In the genomic region with DNA sequence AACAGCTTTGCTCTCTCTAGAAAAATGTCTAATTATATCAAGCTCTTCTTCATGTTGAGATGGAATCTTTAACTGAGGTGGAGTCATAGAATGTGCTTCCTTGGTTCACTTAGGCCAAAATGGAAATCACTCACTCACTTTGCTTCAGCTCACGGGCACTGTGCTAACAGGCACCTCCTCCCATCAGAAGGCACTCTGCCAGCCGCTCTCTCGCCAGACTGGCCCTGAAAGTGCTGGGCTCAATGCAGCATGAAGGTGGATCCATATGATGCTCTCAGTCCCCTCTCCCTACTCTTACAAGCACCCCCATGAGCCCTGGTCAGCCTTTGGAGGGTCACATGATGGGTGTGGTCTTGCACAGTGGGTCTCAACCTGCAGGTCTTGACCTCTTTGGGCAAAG, we compare ENCODE assay signal across 20 mouse cellular contexts. TPM values are rescaled to one million over a fixed set of nuclear protein-coding genes. Genes with fewer than 3 reads are reported as not detected.
DNase-seq lines count a peak whose midpoint lies in the region; ATAC-seq and TF ChIP-seq lines count a peak whose summit lies in the region.
"Had no signal": no experiment of that assay in that cellular context is flagged by ENCODE, and none has a peak within 500 bp of the region (broad histone marks: within the 10 kb centered on the region; RNA-seq: fewer than 3 reads in every experiment).

No protein-coding gene starts in this region.

- TF ChIP-seq CTCF in gastrocnemius, adult 2 months (IDR thresholded peaks at IDR 0.05) = no peak

- intact Hi-C loops in gastrocnemius, adult 2 months (cut with DNase I) = no loop called here

- H3K4me2 ChIP-seq in hindbrain, embryonic 16.5 days (ENCODE audit: low read length) = no peak overlapping the region
- H3K4me2 ChIP-seq in hindbrain, embryonic 12.5 days (replicated peaks) = no peak overlapping the region
- H3K4me2 ChIP-seq: embryonic facial prominence, embryonic 15.5 days; intestine, embryonic 15.5 days; liver, embryonic 11.5 days had no signal

- H3K4me3 ChIP-seq in hindbrain, embryonic 16.5 days (ENCODE audit: low read length) = no peak overlapping the region
- H3K4me3 ChIP-seq in hindbrain, embryonic 12.5 days = no peak overlapping the region
- no peak overlapping the region for H3K4me3 ChIP-seq in gastrocnemius, adult 2 months
- H3K4me3 ChIP-seq: embryonic facial prominence, embryonic 15.5 days; intestine, embryonic 15.5 days had no signal

- no peak overlapping the region for H3K9ac ChIP-seq in hindbrain, embryonic 16.5 days (ENCODE audit: low read depth, low read length)
- H3K9ac ChIP-seq in hindbrain, embryonic 12.5 days = no peak overlapping the region
- H3K9ac ChIP-seq: embryonic facial prominence, embryonic 15.5 days; intestine, embryonic 15.5 days had no signal

- ATAC-seq in hindbrain, embryonic 16.5 days = no peak
- ATAC-seq in hindbrain, embryonic 12.5 days (ENCODE audit: low FRiP score) = no peak
- ATAC-seq: intestine, embryonic 15.5 days; Patski had no signal

- no peaks in the 10 kb centered on the region for H3K36me3 ChIP-seq in hindbrain, embryonic 16.5 days (ENCODE audit: control insufficient read depth, insufficient read depth, low read length)
- H3K36me3 ChIP-seq in hindbrain, embryonic 12.5 days = no peaks in the 10 kb centered on the region
- H3K36me3 ChIP-seq: embryonic facial prominence, embryonic 15.5 days; intestine, embryonic 15.5 days had no signal

- H3K27me3 ChIP-seq in hindbrain, embryonic 16.5 days (replicated peaks; ENCODE audit: control insufficient read depth, insufficient read depth, low read length) = no peaks in the 10 kb centered on the region
- H3K27me3 ChIP-seq in hindbrain, embryonic 12.5 days = no peaks in the 10 kb centered on the region
- H3K27me3 ChIP-seq: Patski had no signal

- WGBS in hindbrain, embryonic 16.5 days = 55% methylated on average over 3 of the region's 3 CpGs
- WGBS in hindbrain, embryonic 12.5 days = 76% methylated on average over 3 of the region's 3 CpGs

- no peaks in the 10 kb centered on the region for H3K4me1 ChIP-seq in hindbrain, embryonic 16.5 days (ENCODE audit: control insufficient read depth, insufficient read depth, low read depth, low read length)
- H3K4me1 ChIP-seq in hindbrain, embryonic 12.5 days = no peaks in the 10 kb centered on the region
- H3K4me1 ChIP-seq: embryonic facial prominence, embryonic 15.5 days; intestine, embryonic 15.5 days had no signal

- peak; percentile 38 for DNase-seq in ovary, postnatal 36 days (ENCODE audit: low spot score)
- no peak for DNase-seq in ovary, postnatal 14 days (ENCODE audit: low spot score)
- peak; percentile 80 to 83 for DNase-seq in adrenal gland, postnatal 36 days
- DNase-seq in lung, postnatal 14 days = peak; percentile 54
- DNase-seq in layer of hippocampus, adult 18-20 months (ENCODE audit: low spot score in 2 of 2) = no peak
- no peak for DNase-seq in gastrocnemius, adult 2 months
- DNase-seq: heart, postnatal 10 days; spleen, adult 18-20 months had no signal

- H3K27ac ChIP-seq in hindbrain, embryonic 16.5 days (ENCODE audit: low read depth, low read length) = 0 out of 2 replicates have a peak overlapping the region, but pooled peaks have one; percentile 24
- H3K27ac ChIP-seq in hindbrain, embryonic 12.5 days = no peak overlapping the region
- no peak overlapping the region for H3K27ac ChIP-seq in gastrocnemius, adult 2 months
- H3K27ac ChIP-seq: embryonic facial prominence, embryonic 15.5 days; intestine, embryonic 15.5 days had no signal

- no peaks in the 10 kb centered on the region; the same call in 1 of the 2 replicates for H3K9me3 ChIP-seq in hindbrain, embryonic 16.5 days (ENCODE audit: control insufficient read depth, low read length)
- H3K9me3 ChIP-seq in hindbrain, embryonic 12.5 days (replicated peaks) = no peaks in the 10 kb centered on the region
- H3K9me3 ChIP-seq: embryonic facial prominence, embryonic 15.5 days; intestine, embryonic 15.5 days had no signal

RNA-seq across cellular contexts. Expression of a gene that starts 21.5 kb away (rescaled TPM):
- 0.17 TPM in 1 of 2 replicates, not detected in the other for polyA plus RNA-seq in hindbrain, embryonic 16.5 days (2015; fragmentation: Nextera tagmentation; extraction: Ambion mirVana)
- polyA plus RNA-seq in hindbrain, embryonic 12.5 days (2016; fragmentation: Nextera tagmentation; extraction: Ambion mirVana) = not detected in 2 replicates
- not detected for total RNA-seq in adrenal gland, postnatal 36 days (2021)
- not detected for total RNA-seq in layer of hippocampus, adult 18-20 months (2021)
- total RNA-seq in gastrocnemius, adult 2 months (2021) = not detected
- total RNA-seq: adrenal gland, adult 18-20 months; CH12.LX; heart, adult 18-20 months; heart, postnatal 10 days; monocyte, adult 5-6 weeks; neutrophil, adult 5-6 weeks had no signal
- polyA plus RNA-seq: intestine, embryonic 15.5 days; large intestine, adult 2 months; liver, embryonic 11.5 days; Patski had no signal

RNA-seq across cellular contexts. Expression of a gene that starts 31.5 kb away (rescaled TPM):
- polyA plus RNA-seq in hindbrain, embryonic 16.5 days (2015; fragmentation: Nextera tagmentation; extraction: Ambion mirVana) = 30.3 and 43.5 TPM in 2 replicates
- polyA plus RNA-seq in hindbrain, embryonic 12.5 days (2016; fragmentation: Nextera tagmentation; extraction: Ambion mirVana) = 7.0 and 9.3 TPM in 2 replicates
- total RNA-seq in adrenal gland, postnatal 36 days (2021) = 100 to 1,000 TPM; 276 to 330 TPM
- 10 to 100 TPM; 33.3 to 37.1 TPM for total RNA-seq in layer of hippocampus, adult 18-20 months (2021)
- total RNA-seq in gastrocnemius, adult 2 months (2021) = 10 to 100 TPM; 18.2 to 18.8 TPM

RNA-seq across cellular contexts. Expression of a gene that starts 32.0 kb away (rescaled TPM):
- 5.1 and 5.2 TPM in 2 replicates for polyA plus RNA-seq in hindbrain, embryonic 16.5 days (2015; fragmentation: Nextera tagmentation; extraction: Ambion mirVana)
- 1.7 and 1.8 TPM in 2 replicates for polyA plus RNA-seq in hindbrain, embryonic 12.5 days (2016; fragmentation: Nextera tagmentation; extraction: Ambion mirVana)
- 10 to 100 TPM; 38.8 to 57.7 TPM for total RNA-seq in adrenal gland, postnatal 36 days (2021)
- total RNA-seq in layer of hippocampus, adult 18-20 months (2021) = 10 to 100 TPM; 28.6 to 30.7 TPM
- 10 to 100 TPM; 61.9 to 66.9 TPM for total RNA-seq in gastrocnemius, adult 2 months (2021)

RNA-seq across cellular contexts. Expression of a gene that starts 48.7 kb away (rescaled TPM):
- polyA plus RNA-seq in hindbrain, embryonic 16.5 days (2015; fragmentation: Nextera tagmentation; extraction: Ambion mirVana) = 0.44 and 0.49 TPM in 2 replicates
- polyA plus RNA-seq in hindbrain, embryonic 12.5 days (2016; fragmentation: Nextera tagmentation; extraction: Ambion mirVana) = 1.7 and 2.1 TPM in 2 replicates
- total RNA-seq in adrenal gland, postnatal 36 days (2021) = 1 to 10 TPM; 2.7 to 5.9 TPM
- total RNA-seq in layer of hippocampus, adult 18-20 months (2021) = under 1 TPM; 0.84 to 0.97 TPM
- total RNA-seq in gastrocnemius, adult 2 months (2021) = 1 to 10 TPM in 1 of 2 experiments, under 1 TPM in 1; 0.86 to 1.0 TPM

RNA-seq across cellular contexts. Expression of a gene that starts 54.2 kb away (rescaled TPM):
- polyA plus RNA-seq in hindbrain, embryonic 16.5 days (2015; fragmentation: Nextera tagmentation; extraction: Ambion mirVana) = 161 and 172 TPM in 2 replicates
- polyA plus RNA-seq in hindbrain, embryonic 12.5 days (2016; fragmentation: Nextera tagmentation; extraction: Ambion mirVana) = 79.8 and 85.2 TPM in 2 replicates
- total RNA-seq in adrenal gland, postnatal 36 days (2021) = 10 to 100 TPM; 78.2 to 96.3 TPM
- 100 to 1,000 TPM; 244 to 255 TPM for total RNA-seq in layer of hippocampus, adult 18-20 months (2021)
- 10 to 100 TPM in 1 of 2 experiments, 1 to 10 TPM in 1; 8.9 to 17.2 TPM for total RNA-seq in gastrocnemius, adult 2 months (2021)
- total RNA-seq: CH12.LX; neutrophil, adult 5-6 weeks had no signal

Comparison
In these comparisons a context has a peak if more than half of its experiments do, and no peak if none do; other contexts are left out.
1. DNase-seq: peak in ovary, postnatal 36 days (single experiment), adrenal gland, postnatal 36 days (2 of 2) and lung, postnatal 14 days (single experiment); none in ovary, postnatal 14 days (single experiment), layer of hippocampus, adult 18-20 months (0 of 2) and gastrocnemius, adult 2 months (single experiment).
2. RNA of a gene that starts 31.5 kb away (total RNA-seq): 276 to 330 TPM in adrenal gland, postnatal 36 days; 33.3 to 37.1 TPM in layer of hippocampus, adult 18-20 months and 18.2 to 18.8 TPM in gastrocnemius, adult 2 months; every median in the first group is over 4 times any median in the second.